Mouse (Mus musculus): Measurements from ENCODE around the gene Klhdc7b.
A peak's percentile ranks its signal among the peaks of the same experiment; 100 is the strongest.

The Klhdc7b gene

GRCm38 (mm10) chr15:89384617-89385016 is at the start of gene Klhdc7b:
TSS of gene Klhdc7b (plus strand) at chr15:89384917.
- DNase-seq (ENCODE audit: low read depth) = no peak

DNA sequence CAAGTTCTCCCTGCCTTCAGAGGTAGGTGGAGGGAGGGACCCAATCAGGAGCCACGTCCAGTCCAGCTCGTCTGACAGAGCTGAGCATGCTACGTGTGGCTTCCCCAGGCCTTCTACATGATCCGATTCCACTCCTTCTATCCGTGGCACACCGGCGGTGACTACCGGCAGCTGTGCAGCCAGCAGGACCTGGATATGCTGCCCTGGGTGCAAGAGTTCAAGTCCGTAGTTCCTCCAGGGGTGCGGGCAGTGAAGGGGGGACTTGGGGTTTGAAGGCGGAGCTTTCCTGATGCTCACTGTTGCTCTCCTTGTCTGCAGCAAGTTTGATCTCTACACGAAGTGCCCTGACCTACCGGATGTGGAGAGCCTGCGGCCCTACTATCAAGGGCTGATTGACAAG is 48.3 kb upstream of the Klhdc7b start:
- no peak for DNase-seq (ENCODE audit: low read depth)

GRCm38 (mm10) chr15:89339696-89340095 is 45.0 kb upstream of the Klhdc7b start:
- DNase-seq (ENCODE audit: low read depth) = no peak

DNA sequence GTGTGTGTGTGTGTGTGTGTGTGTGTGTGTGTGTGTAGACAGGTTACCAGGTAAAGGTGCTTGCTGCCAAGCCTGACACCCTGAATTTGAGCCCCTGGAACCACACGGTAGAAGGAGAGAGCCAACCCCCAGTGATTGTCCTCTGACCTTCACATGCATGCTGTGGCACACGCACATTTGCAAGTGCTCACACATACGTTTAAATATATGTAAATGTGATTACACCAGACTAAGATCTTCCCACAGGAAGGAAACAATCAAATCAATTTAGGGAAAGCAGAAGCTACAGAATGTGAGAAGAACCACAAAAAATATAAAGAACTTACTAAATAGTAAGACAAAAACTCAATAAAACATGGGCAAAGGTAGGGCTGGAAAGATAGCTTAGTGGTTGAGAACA is 44.6 kb upstream of the Klhdc7b start:
- DNase-seq (ENCODE audit: low read depth) = no peak

GRCm38 (mm10) chr15:89341678-89342077 is 43.0 kb upstream of the Klhdc7b start:
- no peak for DNase-seq (ENCODE audit: low read depth)

- no peak for DNase-seq (ENCODE audit: low read depth)
Observed at GRCm38 (mm10) chr15:89343325-89343724, 41.4 kb upstream of the Klhdc7b start.

DNA sequence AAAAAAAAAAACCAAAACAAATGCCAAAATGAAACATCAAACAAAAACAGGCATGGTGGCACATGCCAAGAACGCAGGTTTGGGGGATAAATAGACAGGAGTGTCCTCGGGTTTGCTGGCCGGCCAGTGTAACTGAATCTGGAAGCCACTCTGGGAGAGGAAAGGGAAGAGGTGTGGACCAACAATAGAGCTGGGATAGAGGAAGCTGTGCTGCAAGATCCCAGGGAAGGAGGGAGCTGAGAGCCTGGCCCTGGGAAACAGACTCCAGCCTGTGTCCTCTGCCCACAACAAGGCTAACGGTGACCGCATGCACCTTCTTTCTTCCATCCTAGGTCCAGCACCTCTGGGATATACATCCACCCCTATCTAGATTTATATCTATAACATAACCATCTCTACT is 34.3 kb upstream of the Klhdc7b start:
- DNase-seq (ENCODE audit: low read depth) = no peak

DNA sequence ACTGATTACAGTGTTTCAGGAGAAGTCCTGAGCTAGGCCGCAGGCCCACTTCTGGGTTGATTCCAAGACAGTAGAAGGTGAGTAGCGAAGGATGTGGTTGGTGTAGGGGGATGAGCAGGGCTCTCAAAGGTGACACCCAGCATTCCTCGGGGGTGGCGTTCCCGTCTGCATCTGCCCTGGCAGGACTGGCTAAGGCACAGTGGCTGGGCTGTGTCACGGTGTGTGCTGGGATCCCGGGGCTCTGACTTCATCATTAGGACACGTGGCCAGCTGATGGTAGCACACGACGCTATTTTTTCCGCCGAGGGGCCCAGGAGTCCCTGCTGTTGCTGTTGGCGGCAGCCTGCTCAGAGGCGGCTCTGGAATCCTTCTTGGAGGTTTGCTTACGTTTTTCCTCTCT is 33.4 kb upstream of the Klhdc7b start:
- DNase-seq (ENCODE audit: low read depth) = no peak

DNA sequence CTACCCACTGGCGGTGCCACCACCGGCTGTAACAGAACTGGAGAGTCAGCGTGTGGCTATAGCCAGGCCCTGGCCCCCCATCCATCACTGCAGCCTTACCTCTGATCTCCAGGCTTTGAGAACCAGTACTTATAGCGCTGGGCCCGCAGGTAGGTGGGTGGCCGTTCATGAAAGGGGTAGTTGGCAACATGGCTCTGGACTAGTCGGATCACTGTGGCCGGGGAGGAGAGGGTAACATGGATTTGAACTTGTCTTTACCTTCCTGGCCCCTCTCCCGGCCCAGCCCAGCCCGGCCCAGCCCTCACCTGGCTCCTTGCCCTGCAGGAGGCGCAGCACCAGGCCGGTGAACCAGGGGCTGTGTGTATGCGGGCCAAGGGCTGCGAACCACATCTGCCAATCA is 32.7 kb upstream of the Klhdc7b start:
- no peak for DNase-seq (ENCODE audit: low read depth)

GRCm38 (mm10) chr15:89352795-89353194 is 31.9 kb upstream of the Klhdc7b start:
- no peak for DNase-seq (ENCODE audit: low read depth)

GRCm38 (mm10) chr15:89353837-89354236 is 30.9 kb upstream of the Klhdc7b start:
- no peak for DNase-seq (ENCODE audit: low read depth)

DNA sequence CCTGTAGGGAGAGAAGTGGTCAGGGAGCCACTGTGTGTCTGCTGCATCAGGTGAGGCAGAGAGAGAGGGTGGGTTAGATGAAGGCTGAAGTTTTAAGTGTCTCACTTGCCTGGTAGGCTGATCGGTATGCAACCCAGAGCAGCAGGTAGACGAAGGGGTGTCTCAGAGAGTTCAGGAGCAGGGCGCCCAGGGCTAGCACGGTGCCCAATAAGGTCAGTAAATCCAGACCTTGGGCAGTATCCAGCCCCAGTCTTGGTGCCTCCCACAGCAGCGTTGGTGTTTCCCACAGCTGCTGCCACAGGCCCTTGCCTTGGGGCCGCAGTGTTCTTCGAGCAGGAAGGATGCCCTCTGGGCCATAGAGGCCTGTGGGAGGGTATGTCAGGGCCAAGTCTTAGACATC is 30.3 kb upstream of the Klhdc7b start:
- no peak for DNase-seq (ENCODE audit: low read depth)

DNA sequence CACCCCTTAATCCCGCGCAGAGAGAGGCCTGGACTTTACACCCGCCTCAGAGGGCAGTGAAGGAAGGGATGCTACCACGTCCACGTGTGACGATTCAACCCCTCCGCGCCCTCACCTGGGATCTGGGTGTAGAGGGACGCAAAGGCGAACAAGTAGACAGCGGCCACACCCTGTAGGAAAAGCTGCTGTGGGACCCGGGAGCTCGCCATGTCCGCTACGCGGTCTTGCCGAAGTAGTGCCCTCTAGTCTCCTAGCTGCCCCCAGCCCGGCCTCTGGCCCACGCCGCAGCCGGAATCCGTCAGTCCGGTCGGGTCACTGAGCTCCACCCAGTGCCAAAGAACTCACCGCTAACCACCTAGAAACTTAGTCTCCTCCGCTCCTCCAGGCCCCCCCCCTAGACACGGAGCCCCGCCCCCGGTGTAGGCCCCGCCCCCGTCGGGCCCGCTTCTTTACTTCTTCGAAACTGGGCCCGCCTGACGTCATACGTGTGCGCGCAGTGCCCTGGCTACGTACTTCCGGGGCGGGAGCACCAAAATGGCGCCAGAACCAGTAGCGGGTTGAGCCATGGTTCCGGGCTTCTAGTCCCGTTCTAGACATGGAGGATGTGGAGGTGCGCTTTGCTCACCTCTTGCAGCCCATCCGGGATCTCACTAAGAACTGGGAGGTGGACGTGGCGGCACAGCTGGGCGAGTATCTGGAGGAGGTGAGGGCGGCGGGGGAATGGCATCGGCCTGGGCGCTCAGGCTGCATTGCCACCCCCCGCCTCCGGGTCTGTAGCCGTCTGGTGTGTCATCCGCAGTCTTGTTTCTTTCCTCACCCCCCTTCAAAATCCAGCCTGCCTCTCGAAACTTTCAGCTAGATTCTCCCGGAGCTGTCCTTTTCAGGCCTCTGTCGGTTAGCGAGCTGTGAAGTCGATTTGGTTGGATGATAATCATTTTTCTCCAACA is 29.2 kb upstream of the Klhdc7b start, which contains the start of the genes Lmf2 and Ncaph2:
Gene Lmf2 (minus strand): TSS at position 419 of the 947 bp plus-strand sequence.
Gene Ncaph2 (plus strand): TSS at position 479 of the 947 bp plus-strand sequence.
- peak; percentile 94 for DNase-seq (ENCODE audit: low read depth)

- DNase-seq (ENCODE audit: low read depth) = peak; percentile 83
Observed at GRCm38 (mm10) chr15:89356372-89356771, 28.3 kb upstream of the Klhdc7b start.

DNA sequence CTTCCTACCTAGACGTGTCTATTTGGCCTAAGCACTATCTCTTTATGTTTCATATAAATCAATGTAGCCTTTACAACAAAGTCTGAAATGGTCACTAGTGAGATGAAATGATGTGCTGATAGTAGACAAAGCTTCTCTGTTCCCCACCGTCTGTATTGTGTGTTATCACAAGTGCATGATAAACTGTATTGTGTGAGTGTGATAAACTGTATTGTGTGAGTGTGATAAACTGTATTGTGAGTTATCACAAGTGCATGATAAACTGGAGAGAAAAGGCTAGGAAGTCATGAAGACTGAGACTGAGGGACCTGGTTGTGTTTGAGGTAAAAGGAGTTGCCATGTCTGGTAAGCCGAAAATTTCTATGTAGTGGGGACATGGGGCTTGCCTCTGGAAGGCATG is 25.9 kb upstream of the Klhdc7b start:
- DNase-seq (ENCODE audit: low read depth) = no peak

DNA sequence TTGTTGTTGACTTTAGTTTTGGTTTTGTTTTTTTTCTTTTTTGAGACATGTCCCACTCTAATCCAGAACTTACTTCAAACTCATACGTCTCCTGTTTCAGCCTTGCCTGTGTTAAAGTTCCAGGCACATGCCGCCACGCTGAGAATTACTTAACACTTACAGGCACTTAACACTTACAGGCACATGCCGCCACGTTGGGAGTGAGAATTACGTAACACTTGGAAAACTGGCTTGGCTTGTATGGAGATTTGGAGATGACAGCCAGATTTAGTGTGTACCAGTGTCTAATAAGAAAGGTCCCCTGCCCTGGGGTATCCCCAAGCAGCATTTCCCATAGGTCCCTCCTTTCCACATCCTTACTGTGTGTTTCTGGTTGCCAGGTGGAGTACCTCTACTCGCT is 21.7 kb upstream of the Klhdc7b start:
- no peak for DNase-seq (ENCODE audit: low read depth)

GRCm38 (mm10) chr15:89365141-89365551 is 19.6 kb upstream of the Klhdc7b start:
- no peak for DNase-seq (ENCODE audit: low read depth)

- DNase-seq (ENCODE audit: low read depth) = no peak
Observed at GRCm38 (mm10) chr15:89372068-89372467, 12.6 kb upstream of the Klhdc7b start.

DNA sequence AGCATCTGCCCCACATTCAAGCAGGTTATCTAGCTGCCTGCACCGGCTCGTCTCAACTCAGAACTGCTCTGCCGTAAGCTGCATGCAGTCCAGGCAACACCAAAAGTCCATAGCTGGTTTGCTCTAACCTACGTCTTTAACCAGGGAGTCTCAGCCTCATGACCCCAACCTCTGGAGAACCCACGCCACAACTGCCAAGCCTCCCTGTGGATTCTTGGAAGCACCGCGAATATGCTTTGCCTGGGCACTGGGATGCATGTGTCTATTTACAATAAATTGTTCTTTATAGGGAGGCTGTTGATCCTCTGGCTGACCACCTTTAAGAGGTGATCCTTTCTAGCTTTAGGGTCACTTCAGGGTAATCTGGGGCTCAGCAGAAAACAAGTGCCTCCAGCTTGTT is 12.2 kb upstream of the Klhdc7b start:
- no peak for DNase-seq (ENCODE audit: low read depth)

DNA sequence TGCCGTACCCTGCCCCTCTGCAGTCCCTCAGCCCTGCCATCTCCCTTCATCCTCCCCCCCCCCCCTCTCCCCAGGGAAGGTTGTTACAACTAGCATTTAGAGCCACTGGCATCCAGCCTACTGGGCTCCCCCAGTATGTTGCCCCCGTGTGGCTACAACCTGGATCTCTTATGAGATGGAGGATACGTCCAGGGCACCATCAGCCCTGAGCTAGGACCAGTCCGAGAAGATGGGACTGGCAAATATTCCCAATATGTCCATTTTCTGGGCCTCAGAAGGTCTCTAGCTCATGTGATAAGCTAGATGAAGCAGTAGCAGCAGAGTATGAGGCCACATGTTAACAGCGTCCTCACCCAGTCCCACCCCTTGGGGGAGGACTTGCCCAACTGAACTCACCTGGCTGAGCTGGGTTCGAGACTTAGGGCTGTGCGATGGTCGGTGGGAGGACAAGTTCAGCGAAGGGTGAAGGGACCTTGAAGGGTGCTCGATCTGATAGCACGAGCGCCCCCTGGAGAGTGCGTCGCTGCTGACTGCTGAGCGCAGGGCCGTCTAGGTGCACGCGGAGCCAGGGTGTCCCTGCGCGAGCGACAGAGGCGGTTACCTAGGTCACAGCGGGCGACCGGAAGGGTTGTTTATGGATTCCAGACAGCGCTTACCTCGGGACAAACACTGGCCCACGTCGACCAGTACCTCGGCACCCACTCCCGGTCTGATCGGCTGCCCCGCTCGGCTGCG is 11.5 kb upstream of the Klhdc7b start:
- peak; percentile 85 for DNase-seq (ENCODE audit: low read depth)

- DNase-seq (ENCODE audit: low read depth) = peak; percentile 84
Observed at GRCm38 (mm10) chr15:89373762-89374248, 10.9 kb upstream of the Klhdc7b start, which contains the start of gene Sco2. TSS of gene Sco2 (minus strand) at chr15:89373846.

DNA sequence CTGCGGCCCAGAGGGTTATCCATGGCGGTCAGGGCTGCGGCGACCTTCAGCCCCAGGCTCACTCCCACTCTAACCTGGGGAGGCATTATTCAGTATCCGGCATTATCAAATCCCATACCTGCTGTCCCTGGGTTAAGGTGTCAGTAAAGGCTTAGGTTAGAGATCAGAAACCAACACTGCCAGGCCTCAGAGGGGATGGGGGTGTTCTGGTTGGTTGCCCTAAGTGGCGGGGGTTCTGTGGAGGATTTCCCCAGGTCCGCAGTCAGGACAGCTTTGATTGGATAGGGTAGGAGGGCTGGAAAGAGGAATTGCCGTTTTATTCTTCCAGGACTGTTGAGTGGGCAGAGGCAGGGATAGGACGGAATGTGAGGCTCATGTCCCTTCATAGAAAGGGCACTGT is 10.4 kb upstream of the Klhdc7b start:
- DNase-seq (ENCODE audit: low read depth) = no peak
